Mouse (Mus musculus) hindbrain, embryonic 15.5 days (tissue): ENCODE measurements around the gene Chchd3. TPM values are rescaled to one million over a fixed set of nuclear protein-coding genes. Genes with fewer than 3 reads are reported as not detected.
A peak's percentile ranks its signal among the peaks of the same experiment; 100 is the strongest.

Experiments
- ATAC-seq: fragments of 200-750 bp; cut with Nextera tagmentation; 2 replicates; pipeline ENCODE4 v1.8.0; 2017; ENCODE audit warnings: low read depth, moderate number of reproducible peaks, moderate TSS enrichment; ENCODE audit not compliant: low FRiP score
- H3K27ac ChIP-seq: fragments of 300-500 bp; sonication (generic); replicated peaks from 2 replicates; pipeline ENCODE4 v1.5.1; 2015; ENCODE audit warnings: mild to moderate bottlenecking, inconsistent platforms
- H3K27me3 ChIP-seq: fragments of 300-500 bp; sonication (generic); 2 replicates; pipeline ENCODE4 v1.6.1; 2015; ENCODE audit warnings: control low read depth, inconsistent platforms
- H3K36me3 ChIP-seq: fragments of 300-500 bp; sonication (generic); 2 replicates; pipeline ENCODE4 v1.6.1; 2015; ENCODE audit warnings: control low read depth, inconsistent platforms
- H3K4me1 ChIP-seq: fragments of 300-500 bp; sonication (generic); replicated peaks from 2 replicates; pipeline ENCODE4 v1.6.1; 2015; ENCODE audit warnings: control low read depth, inconsistent platforms
- H3K4me2 ChIP-seq: fragments of 300-500 bp; sonication (generic); 2 replicates; pipeline ENCODE4 v1.6.1; 2015; ENCODE audit warnings: moderate library complexity, mild to moderate bottlenecking, inconsistent platforms
- H3K4me3 ChIP-seq: fragments of 300-500 bp; sonication (generic); 2 replicates; pipeline ENCODE4 v1.5.1; 2015; ENCODE audit warnings: mild to moderate bottlenecking, inconsistent platforms
- H3K9ac ChIP-seq: fragments of 300-500 bp; sonication (generic); 2 replicates; pipeline ENCODE4 v1.6.1; 2015; ENCODE audit warnings: inconsistent platforms
- H3K9me3 ChIP-seq: fragments of 300-500 bp; sonication (generic); 2 replicates; pipeline ENCODE4 v1.6.1; 2016; ENCODE audit warnings: control low read depth, inconsistent platforms
- WGBS: fragments of 180-500 bp; shearing (Covaris S2); methylation state at CpG from one replicate; pipeline ENCODE4 v1.1.7; 2015; 5-methylcytosine and 5-hydroxymethylcytosine counted together
- polyA plus RNA-seq: library from polyadenylated mRNA; unstranded; fragments of >200 nt; fragmentation: Nextera tagmentation; extraction: Ambion mirVana; gene quantifications from 2 replicates; pipeline ENCODE4 v1.2.1, GENCODE M21; 2015

Chchd3 gene
- polyA plus RNA-seq: 112 and 121 TPM in 2 replicates

GRCm38 (mm10) chr6:33059735-33060576 is at the start of gene Chchd3:
Gene Chchd3, minus strand, starts transcription at chr6:33060260.
- H3K27me3 ChIP-seq: no peaks in the 10 kb centered on the region
- peak within 1 kb of the TSS; percentile 76 for H3K9ac ChIP-seq
- peak within 1 kb of the TSS; percentile 84 for H3K4me2 ChIP-seq
- H3K4me3 ChIP-seq: peak within 1 kb of the TSS; percentile 86
- peak within 1 kb of the TSS; percentile 69 for H3K27ac ChIP-seq
- ATAC-seq: peak; percentile 100
- no peaks in the 10 kb centered on the region for H3K9me3 ChIP-seq
- H3K36me3 ChIP-seq: no peaks in the 10 kb centered on the region
- peaks cover 19% of the 10 kb centered on the region for H3K4me1 ChIP-seq
- WGBS: under 1% methylated on average over 50 of the region's 50 CpGs

GRCm38 (mm10) chr6:33104661-33105060 is 44.6 kb upstream of the Chchd3 start:
- Histone ChIP-seq H3K9me3 (no peaks in the 10 kb centered on the region), H3K27ac (no peak overlapping the region), H3K9ac (no peak overlapping the region), H3K4me1 (no peaks in the 10 kb centered on the region), H3K27me3 (no peaks in the 10 kb centered on the region), H3K36me3 (no peaks in the 10 kb centered on the region), H3K4me3 (no peak overlapping the region), H3K4me2 (no peak overlapping the region)
- no peak for ATAC-seq
- WGBS: 90% methylated on average over 6 of the region's 6 CpGs

- H3K36me3 ChIP-seq: no peaks in the 10 kb centered on the region
- 69% methylated on average over 4 of the region's 4 CpGs for WGBS
- 0 out of 2 replicates have a peak, but pooled peaks have one; percentile 23 for ATAC-seq
Measured at GRCm38 (mm10) chr6:33098903-33099302, 38.8 kb upstream of the Chchd3 start.

GRCm38 (mm10) chr6:33094671-33095233 is 34.7 kb upstream of the Chchd3 start:
- no peaks in the 10 kb centered on the region for H3K27me3 ChIP-seq
- no peak overlapping the region for H3K4me3 ChIP-seq
- H3K4me2 ChIP-seq: 0 out of 2 replicates have a peak overlapping the region, but pooled peaks have one; percentile 6
- H3K9me3 ChIP-seq: no peaks in the 10 kb centered on the region
- peaks cover 13% of the 10 kb centered on the region for H3K4me1 ChIP-seq
- H3K9ac ChIP-seq: no peak overlapping the region
- WGBS: 15% methylated on average over 8 of the region's 8 CpGs
- peak; percentile 77; the same call in 1 of the 2 replicates for ATAC-seq
- H3K36me3 ChIP-seq: no peaks in the 10 kb centered on the region
- H3K27ac ChIP-seq: peak overlapping the region; percentile 65

More at GRCm38 (mm10) chr6:33098903-33099302, 38.8 kb upstream of the Chchd3 start:
- peaks cover 13% of the 10 kb centered on the region for H3K4me1 ChIP-seq
- H3K27ac ChIP-seq: no peak overlapping the region
- no peaks in the 10 kb centered on the region for H3K27me3 ChIP-seq
- H3K9ac ChIP-seq: no peak overlapping the region
- H3K9me3 ChIP-seq: no peaks in the 10 kb centered on the region
- no peak overlapping the region for H3K4me2 ChIP-seq
- no peak overlapping the region for H3K4me3 ChIP-seq

- no peaks in the 10 kb centered on the region for H3K27me3 ChIP-seq
- no peaks in the 10 kb centered on the region for H3K9me3 ChIP-seq
- no peak overlapping the region for H3K9ac ChIP-seq
- H3K27ac ChIP-seq: no peak overlapping the region
- no peak overlapping the region for H3K4me3 ChIP-seq
- WGBS: 95% methylated on average over 1 of the region's 1 CpGs
- H3K4me2 ChIP-seq: no peak overlapping the region
- H3K36me3 ChIP-seq: no peaks in the 10 kb centered on the region
- no peak for ATAC-seq
- H3K4me1 ChIP-seq: no peaks in the 10 kb centered on the region; the same call in 1 of the 2 replicates
Measured at GRCm38 (mm10) chr6:33080186-33080585, 20.1 kb upstream of the Chchd3 start.

- H3K27ac ChIP-seq: no peak overlapping the region
- H3K4me3 ChIP-seq: no peak overlapping the region
- 62% methylated on average over 19 of the region's 19 CpGs for WGBS
- H3K4me2 ChIP-seq: 0 out of 2 replicates have a peak overlapping the region, but pooled peaks have one; percentile 7
- no peak overlapping the region for H3K9ac ChIP-seq
- no peaks in the 10 kb centered on the region for H3K27me3 ChIP-seq
- no peaks in the 10 kb centered on the region for H3K9me3 ChIP-seq
- no peak for ATAC-seq
- H3K4me1 ChIP-seq: no peaks in the 10 kb centered on the region; the same call in 1 of the 2 replicates
- H3K36me3 ChIP-seq: no peaks in the 10 kb centered on the region
Measured at GRCm38 (mm10) chr6:33078260-33078936, 18.3 kb upstream of the Chchd3 start.

- H3K4me2 ChIP-seq: no peak overlapping the region
- 64% methylated on average over 4 of the region's 4 CpGs for WGBS
- no peak overlapping the region for H3K4me3 ChIP-seq
- no peaks in the 10 kb centered on the region for H3K9me3 ChIP-seq
- no peak overlapping the region for H3K27ac ChIP-seq
- ATAC-seq: no peak
- no peaks in the 10 kb centered on the region for H3K36me3 ChIP-seq
- H3K27me3 ChIP-seq: no peaks in the 10 kb centered on the region
- H3K4me1 ChIP-seq: no peaks in the 10 kb centered on the region
- H3K9ac ChIP-seq: no peak overlapping the region
Measured at GRCm38 (mm10) chr6:33066462-33066861, 6.4 kb upstream of the Chchd3 start.

GRCm38 (mm10) chr6:33059276-33059675 is 784 bp downstream of the Chchd3 start:
- Histone ChIP-seq H3K9ac (peak overlapping the region; percentile 76), H3K4me2 (peak overlapping the region; percentile 84), H3K27me3 (no peaks in the 10 kb centered on the region), H3K36me3 (peaks cover 2% of the 10 kb centered on the region; the same call in 1 of the 2 replicates), H3K9me3 (no peaks in the 10 kb centered on the region), H3K27ac (peak overlapping the region; percentile 69; the same call in 1 of the 2 replicates), H3K4me3 (peak overlapping the region; percentile 86), H3K4me1 (peaks cover 19% of the 10 kb centered on the region)
- no peak for ATAC-seq
- WGBS: 34% methylated on average over 7 of the region's 7 CpGs

GRCm38 (mm10) chr6:33056392-33056791 is 3.7 kb downstream of the Chchd3 start:
- ATAC-seq: no peak
- Histone ChIP-seq H3K9me3 (no peaks in the 10 kb centered on the region), H3K4me1 (peaks cover 19% of the 10 kb centered on the region), H3K4me3 (no peak overlapping the region), H3K9ac (no peak overlapping the region), H3K27me3 (no peaks in the 10 kb centered on the region), H3K4me2 (no peak overlapping the region), H3K36me3 (peaks cover 5% of the 10 kb centered on the region; the same call in 1 of the 2 replicates), H3K27ac (no peak overlapping the region)
- 89% methylated on average over 4 of the region's 4 CpGs for WGBS

- Histone ChIP-seq H3K4me1 (peaks cover 19% of the 10 kb centered on the region), H3K36me3 (peaks cover 5% of the 10 kb centered on the region; the same call in 1 of the 2 replicates), H3K9me3 (no peaks in the 10 kb centered on the region), H3K27me3 (no peaks in the 10 kb centered on the region), H3K4me3 (no peak overlapping the region), H3K27ac (no peak overlapping the region), H3K4me2 (no peak overlapping the region), H3K9ac (no peak overlapping the region)
- ATAC-seq: no peak
- WGBS: 93% methylated on average over 4 of the region's 4 CpGs
Measured at GRCm38 (mm10) chr6:33055663-33056062, 4.4 kb downstream of the Chchd3 start.

GRCm38 (mm10) chr6:33054946-33055345 is 5.1 kb downstream of the Chchd3 start:
- H3K4me1 ChIP-seq: peaks cover 19% of the 10 kb centered on the region
- no peaks in the 10 kb centered on the region for H3K27me3 ChIP-seq
- H3K36me3 ChIP-seq: peaks cover 5% of the 10 kb centered on the region; the same call in 1 of the 2 replicates
- no peak overlapping the region for H3K9ac ChIP-seq
- no peak overlapping the region for H3K4me3 ChIP-seq
- H3K9me3 ChIP-seq: no peaks in the 10 kb centered on the region
- no peak for ATAC-seq
- no peak overlapping the region for H3K4me2 ChIP-seq
- H3K27ac ChIP-seq: no peak overlapping the region
- 93% methylated on average over 4 of the region's 4 CpGs for WGBS
